Mouse (Mus musculus) midbrain, embryonic 11.5 days (tissue): ENCODE results near the gene Foxp3. TPM values are rescaled to one million over a fixed set of nuclear protein-coding genes. Genes with fewer than 3 reads are reported as not detected.

Source experiments
- ATAC-seq: fragments of 200-750 bp; cut with Nextera tagmentation; 2 replicates; pipeline ENCODE4 v1.8.0; 2017; ENCODE audit warnings: moderate TSS enrichment, moderate library complexity; ENCODE audit not compliant: low FRiP score
- DNase-seq: peaks from one replicate; pipeline ENCODE4 v3.0.0; 2015; ENCODE audit warnings: low spot score; ENCODE audit errors: missing footprints
- H3K27ac ChIP-seq: fragments of 300-500 bp; sonication (generic); 2 replicates; pipeline ENCODE4 v1.5.1; 2014; ENCODE audit warnings: low read depth, low read length
- H3K27me3 ChIP-seq: fragments of 300-500 bp; sonication (generic); 2 replicates; pipeline ENCODE4 v1.6.1; 2014; ENCODE audit warnings: mild to moderate bottlenecking, low read length, moderate library complexity, mixed read lengths; ENCODE audit not compliant: control insufficient read depth, insufficient read depth
- H3K36me3 ChIP-seq: fragments of 300-500 bp; sonication (generic); 2 replicates; pipeline ENCODE4 v1.6.1; 2014; ENCODE audit warnings: mild to moderate bottlenecking, low read length, moderate library complexity, mixed read lengths; ENCODE audit not compliant: control insufficient read depth, insufficient read depth
- H3K4me1 ChIP-seq: fragments of 300-500 bp; sonication (generic); 2 replicates; pipeline ENCODE4 v1.6.1; 2014; ENCODE audit warnings: low read length; ENCODE audit not compliant: control insufficient read depth, insufficient read depth
- H3K4me2 ChIP-seq: fragments of 300-500 bp; sonication (generic); 2 replicates; pipeline ENCODE4 v1.6.1; 2014; ENCODE audit warnings: mild to moderate bottlenecking, moderate library complexity
- H3K4me3 ChIP-seq: fragments of 300-500 bp; sonication (generic); 2 replicates; pipeline ENCODE4 v1.5.1; 2014; ENCODE audit warnings: low read depth, low read length
- H3K9ac ChIP-seq: fragments of 300-500 bp; sonication (generic); 2 replicates; pipeline ENCODE4 v1.6.1; 2014; ENCODE audit warnings: low read length
- H3K9me3 ChIP-seq: fragments of 300-500 bp; sonication (generic); 2 replicates; pipeline ENCODE4 v1.6.1; 2016; ENCODE audit warnings: low read length; ENCODE audit not compliant: control insufficient read depth
- WGBS: fragments of 180-500 bp; shearing (Covaris S2); extraction: QIAGEN DNeasy Blood & Tissue Kit; methylation state at CpG from one replicate; pipeline ENCODE4 v1.1.7; 2014; 5-methylcytosine and 5-hydroxymethylcytosine counted together
- polyA plus RNA-seq: library from polyadenylated mRNA; unstranded; fragments of >200 nt; fragmentation: Nextera tagmentation; extraction: Ambion mirVana; gene quantifications from 2 replicates; pipeline ENCODE4 v1.2.1, GENCODE M21; 2014

Gene Foxp3
- polyA plus RNA-seq, 1 experiment from 2014 or later = 0.04 TPM

DNA sequence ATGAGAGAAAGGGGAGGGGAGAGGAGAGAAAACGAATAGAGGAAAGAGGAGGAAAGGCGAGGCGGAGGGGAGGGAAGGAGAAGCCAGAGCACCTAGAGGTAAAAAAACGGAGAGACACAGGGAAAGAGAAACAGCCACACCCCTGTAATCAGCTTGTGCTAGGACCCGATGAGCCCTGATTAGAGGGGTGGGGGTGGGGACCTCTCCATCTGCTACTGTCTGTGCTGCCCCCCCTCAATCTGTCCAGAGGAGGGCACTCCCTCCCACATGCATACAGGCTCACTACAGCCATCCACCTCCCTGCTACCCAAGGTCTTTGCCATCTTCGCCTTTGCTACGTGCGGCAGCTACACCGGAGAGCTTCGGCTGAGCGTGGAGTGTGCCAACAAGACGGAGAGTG, 67.3 kb downstream of the Foxp3 start:
- no peak overlapping the region for H3K9ac ChIP-seq
- H3K4me3 ChIP-seq = no peak overlapping the region
- WGBS = 49% methylated on average over 12 of the region's 12 CpGs
- no peaks in the 10 kb centered on the region for H3K36me3 ChIP-seq
- no peaks in the 10 kb centered on the region for H3K9me3 ChIP-seq
- ATAC-seq (no peak), DNase-seq (no peak)
- no peaks in the 10 kb centered on the region for H3K27me3 ChIP-seq
- H3K4me1 ChIP-seq = no peaks in the 10 kb centered on the region
- no peak overlapping the region for H3K27ac ChIP-seq
- 0 out of 2 replicates have a peak overlapping the region, but pooled peaks have one; percentile 4 for H3K4me2 ChIP-seq

Other genes starting within 250 kb of the Foxp3 start
- 0.46 and 0.55 TPM in 2 replicates for gene Usp27x, start 197.8 kb upstream of the Foxp3 start, polyA plus RNA-seq
- gene Ppp1r3f, start 639 bp downstream of the Foxp3 start, polyA plus RNA-seq = 1.8 and 2.0 TPM in 2 replicates
- gene Ccdc22, start 31.9 kb downstream of the Foxp3 start, polyA plus RNA-seq = 22.8 and 27.2 TPM in 2 replicates
- 0.06 TPM in 1 of 2 replicates, not detected in the other for gene Cacna1f, start 33.4 kb downstream of the Foxp3 start, polyA plus RNA-seq
- 10.3 and 10.9 TPM in 2 replicates for gene Syp, start 64.8 kb downstream of the Foxp3 start, polyA plus RNA-seq
- gene Prickle3, start 83.6 kb downstream of the Foxp3 start, polyA plus RNA-seq = 1.1 and 2.2 TPM in 2 replicates
- 36.3 and 36.9 TPM in 2 replicates for gene Plp2, start 97.7 kb downstream of the Foxp3 start, polyA plus RNA-seq
- not detected in 2 replicates for gene Magix, start 107.6 kb downstream of the Foxp3 start, polyA plus RNA-seq
- 42.8 and 44.4 TPM in 2 replicates for gene Gpkow, start 123.5 kb downstream of the Foxp3 start, polyA plus RNA-seq
- 12.8 and 14.1 TPM in 2 replicates for gene Wdr45, start 140.7 kb downstream of the Foxp3 start, polyA plus RNA-seq
- gene Gm45208, start 148.6 kb downstream of the Foxp3 start, polyA plus RNA-seq = 0.22 TPM in 1 of 2 replicates, not detected in the other
- gene Praf2, start 154.8 kb downstream of the Foxp3 start, polyA plus RNA-seq = 97.5 and 106 TPM in 2 replicates
- gene Ccdc120, start 177.3 kb downstream of the Foxp3 start, polyA plus RNA-seq = 15.8 and 24.1 TPM in 2 replicates
- gene Tfe3, start 188.9 kb downstream of the Foxp3 start, polyA plus RNA-seq = 19.4 and 20.6 TPM in 2 replicates
- 51.7 and 52.0 TPM in 2 replicates for gene Gripap1, start 216.1 kb downstream of the Foxp3 start, polyA plus RNA-seq
- gene Kcnd1, start 248.6 kb downstream of the Foxp3 start, polyA plus RNA-seq = 0.86 and 1.1 TPM in 2 replicates